Mouse (Mus musculus) C2C12 (cell line): ENCODE results near the gene Srd5a3.

Experiments
- CEBPB ChIP-seq: IDR thresholded peaks from one replicate; pipeline ENCODE4 v1.6.1; 2011; ENCODE audit warnings: low read depth, mild to moderate bottlenecking, control low read depth, moderate library complexity
- CTCF ChIP-seq: IDR thresholded peaks from one replicate; pipeline ENCODE4 v1.5.1; 2011; ENCODE audit not compliant: control insufficient read depth, insufficient read depth, insufficient read length
- FOSL1 ChIP-seq: IDR thresholded peaks from one replicate; pipeline ENCODE4 v1.8.0; 2011; ENCODE audit warnings: mild to moderate bottlenecking, low read length; ENCODE audit not compliant: poor library complexity, insufficient read depth, severe bottlenecking
- MAX ChIP-seq: IDR thresholded peaks from one replicate; pipeline ENCODE4 v1.6.1; 2011; ENCODE audit warnings: mild to moderate bottlenecking, control low read depth
- MYOG ChIP-seq: IDR thresholded peaks from one replicate; pipeline ENCODE4 v1.6.1; 2011; ENCODE audit not compliant: control insufficient read depth, insufficient read length; ENCODE audit errors: extremely low read depth
- USF1 ChIP-seq: IDR thresholded peaks from one replicate; pipeline ENCODE4 v1.6.1; 2011; ENCODE audit warnings: low read depth, mild to moderate bottlenecking, control low read depth, moderate library complexity

DNA sequence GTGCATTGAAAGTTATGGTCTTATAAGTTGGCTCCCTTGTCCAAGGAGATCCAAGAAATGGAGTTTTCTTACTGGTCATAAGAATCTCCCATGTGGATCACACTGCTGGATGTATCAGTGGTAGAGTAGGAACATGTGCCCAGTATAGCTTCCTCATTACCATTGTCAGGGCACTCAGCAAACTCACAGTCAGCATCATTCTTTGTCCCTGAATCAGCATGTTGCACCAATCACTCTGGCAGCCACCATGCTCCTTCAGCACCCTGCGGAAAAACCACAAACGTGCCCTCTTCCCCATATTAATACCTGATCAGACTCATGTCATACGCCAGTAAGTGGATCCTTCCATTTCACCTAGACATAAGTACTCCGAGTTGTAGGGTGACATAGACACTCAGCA lies 35.0 kb downstream of the Srd5a3 start:
- no peak for TF ChIP-seq MAX
- no peak for TF ChIP-seq CTCF
- no peak for TF ChIP-seq USF1
- no peak for TF ChIP-seq CEBPB
- TF ChIP-seq MYOG = no peak
- TF ChIP-seq FOSL1 = no peak
